Mouse (Mus musculus) liver, postnatal 0 days (tissue): ENCODE measurements around the gene Rab5b. TPM values are rescaled to one million over a fixed set of nuclear protein-coding genes. Genes with fewer than 3 reads are reported as not detected.

ENCODE experiments used
- ATAC-seq: fragments of 200-750 bp; cut with Nextera tagmentation; 2 replicates; pipeline ENCODE4 v1.8.0; 2017; ENCODE audit warnings: mild to moderate bottlenecking, moderate library complexity
- DNase-seq: peaks from one replicate; pipeline ENCODE4 v3.0.0-alpha.2; 2016
- H3K27ac ChIP-seq: fragments of 300-500 bp; sonication (generic); 2 replicates; pipeline ENCODE4 v1.5.1; 2014; ENCODE audit warnings: antibody characterized with exemption, moderate library complexity, mild to moderate bottlenecking, low read depth
- H3K27me3 ChIP-seq: fragments of 300-500 bp; sonication (generic); 2 replicates; pipeline ENCODE4 v1.6.1; 2014; ENCODE audit warnings: low read length, control low read depth, mixed read lengths; ENCODE audit not compliant: insufficient read depth
- H3K36me3 ChIP-seq: fragments of 300-500 bp; sonication (generic); replicated peaks from 2 replicates; pipeline ENCODE4 v1.6.1; 2014; ENCODE audit warnings: mild to moderate bottlenecking, control low read depth, low read length, moderate library complexity, mixed read lengths; ENCODE audit not compliant: insufficient read depth
- H3K4me1 ChIP-seq: fragments of 300-500 bp; sonication (generic); 2 replicates; pipeline ENCODE4 v1.6.1; 2014; ENCODE audit warnings: antibody characterized with exemption, mild to moderate bottlenecking, control low read depth; ENCODE audit not compliant: insufficient read depth
- H3K4me2 ChIP-seq: fragments of 300-500 bp; sonication (generic); 2 replicates; pipeline ENCODE4 v1.6.1; 2014; ENCODE audit warnings: low read depth, mild to moderate bottlenecking, low read length, moderate library complexity, mixed read lengths
- H3K4me3 ChIP-seq: fragments of 300-500 bp; sonication (generic); 2 replicates; pipeline ENCODE4 v1.5.1; 2014; ENCODE audit warnings: low read depth, low read length
- H3K9ac ChIP-seq: fragments of 300-500 bp; sonication (generic); replicated peaks from 2 replicates; pipeline ENCODE4 v1.6.1; 2014; ENCODE audit warnings: mild to moderate bottlenecking, moderate library complexity
- H3K9me3 ChIP-seq: fragments of 300-500 bp; sonication (generic); 2 replicates; pipeline ENCODE4 v1.6.1; 2016; ENCODE audit warnings: mild to moderate bottlenecking, control low read depth, low read length, mixed read lengths
- CTCF ChIP-seq: sonication (generic); IDR thresholded peaks from 2 replicates; pipeline ENCODE4 v1.5.1; 2016; ENCODE audit warnings: antibody characterized with exemption, low read depth
- EP300 ChIP-seq: IDR thresholded peaks from 2 replicates; pipeline ENCODE4 v1.6.1; 2016; ENCODE audit warnings: antibody characterized with exemption, low read depth, mild to moderate bottlenecking
- WGBS: fragments of 180-500 bp; shearing (Covaris S2); extraction: QIAGEN DNeasy Blood & Tissue Kit; methylation state at CpG from one replicate; pipeline ENCODE4 v1.1.7; 2014; ENCODE audit not compliant: insufficient replicate concordance; 5-methylcytosine and 5-hydroxymethylcytosine counted together
- polyA plus RNA-seq: library from polyadenylated mRNA; unstranded; fragments of >200 nt; fragmentation: Nextera tagmentation; extraction: Ambion mirVana; gene quantifications from 2 replicates; pipeline ENCODE4 v1.2.1, GENCODE M21; 2015

Gene Rab5b
- polyA plus RNA-seq, 1 experiment from 2014 or later = 26.2 TPM

DNA sequence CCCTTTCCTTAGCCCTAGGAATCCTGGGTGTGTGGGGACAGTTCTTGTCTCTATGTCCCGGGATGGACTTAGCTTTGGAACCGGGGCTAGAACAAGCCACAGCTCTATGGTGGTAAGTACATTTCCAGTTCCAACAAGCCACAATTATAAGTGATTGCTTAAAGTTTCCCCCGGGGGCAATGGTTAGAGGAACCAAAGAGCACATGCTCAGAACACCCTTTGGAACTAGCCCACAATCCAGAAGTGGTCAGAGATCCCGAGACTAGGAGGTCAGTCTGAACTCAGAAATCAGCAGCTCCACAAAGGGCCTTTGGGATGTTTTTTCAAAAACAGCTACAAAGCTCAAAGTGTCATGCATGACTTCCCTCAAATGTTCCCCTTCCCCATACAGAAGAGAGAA, 42.2 kb downstream of the Rab5b start:
- no peak overlapping the region for H3K4me2 ChIP-seq
- no peak overlapping the region for H3K9ac ChIP-seq
- no peaks in the 10 kb centered on the region for H3K27me3 ChIP-seq
- no peaks in the 10 kb centered on the region for H3K36me3 ChIP-seq
- DNase-seq (no peak), ATAC-seq (no peak)
- no peak overlapping the region for H3K4me3 ChIP-seq
- WGBS = 50% methylated on average over 4 of the region's 4 CpGs
- H3K9me3 ChIP-seq = no peaks in the 10 kb centered on the region
- peaks cover 18% of the 10 kb centered on the region for H3K4me1 ChIP-seq
- TF ChIP-seq CTCF (no peak), EP300 (no peak)
- no peak overlapping the region for H3K27ac ChIP-seq

DNA sequence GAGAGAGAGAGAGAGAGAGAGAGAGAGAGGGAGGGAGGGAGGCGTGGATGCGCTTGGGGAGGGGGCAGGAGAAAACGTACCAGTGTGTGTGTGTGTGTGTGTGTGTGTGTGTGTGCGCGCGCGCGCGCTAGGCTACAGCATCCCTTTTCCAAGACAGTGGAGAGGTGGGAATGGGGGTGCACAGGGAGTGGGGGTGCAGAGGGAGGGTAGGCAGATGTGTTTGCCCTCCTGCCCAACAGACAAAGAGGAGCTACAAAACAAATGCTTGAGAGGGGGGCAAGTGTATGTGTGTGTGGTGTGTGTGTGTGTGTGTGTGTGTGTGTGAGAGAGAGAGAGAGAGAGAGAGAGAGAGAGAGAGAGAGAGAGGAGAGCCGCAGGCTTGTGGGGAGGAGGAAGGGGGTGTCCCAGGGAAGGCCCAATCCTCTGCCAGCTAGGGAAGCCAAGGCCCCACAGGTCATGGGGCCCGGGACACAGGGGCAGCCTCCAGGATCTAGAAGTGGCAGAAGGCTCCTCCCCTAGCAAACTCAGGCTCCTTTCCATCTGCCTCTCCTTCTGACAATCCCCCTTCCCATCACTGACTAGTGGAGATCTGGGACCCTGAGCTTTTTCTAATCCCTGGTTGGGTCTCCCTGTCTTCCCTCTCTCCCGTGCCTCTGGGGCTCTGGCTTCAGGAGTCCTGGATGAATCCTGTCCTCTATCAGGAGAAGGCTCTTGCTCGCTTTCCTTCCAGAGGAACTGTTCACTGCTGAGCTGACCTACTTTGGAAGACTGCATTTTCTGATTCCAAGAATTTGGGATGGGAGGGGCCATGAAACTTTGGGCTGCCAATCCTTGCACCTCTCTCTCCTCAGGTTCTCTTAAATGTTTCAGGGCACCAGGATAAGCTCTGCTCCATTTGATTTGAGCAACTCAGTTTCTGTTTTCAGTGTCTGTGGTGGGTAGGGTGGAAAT, 49.6 kb downstream of the Rab5b start:
- Histone ChIP-seq H3K9ac (peak overlapping the region; percentile 34), H3K36me3 (no peaks in the 10 kb centered on the region)

DNA sequence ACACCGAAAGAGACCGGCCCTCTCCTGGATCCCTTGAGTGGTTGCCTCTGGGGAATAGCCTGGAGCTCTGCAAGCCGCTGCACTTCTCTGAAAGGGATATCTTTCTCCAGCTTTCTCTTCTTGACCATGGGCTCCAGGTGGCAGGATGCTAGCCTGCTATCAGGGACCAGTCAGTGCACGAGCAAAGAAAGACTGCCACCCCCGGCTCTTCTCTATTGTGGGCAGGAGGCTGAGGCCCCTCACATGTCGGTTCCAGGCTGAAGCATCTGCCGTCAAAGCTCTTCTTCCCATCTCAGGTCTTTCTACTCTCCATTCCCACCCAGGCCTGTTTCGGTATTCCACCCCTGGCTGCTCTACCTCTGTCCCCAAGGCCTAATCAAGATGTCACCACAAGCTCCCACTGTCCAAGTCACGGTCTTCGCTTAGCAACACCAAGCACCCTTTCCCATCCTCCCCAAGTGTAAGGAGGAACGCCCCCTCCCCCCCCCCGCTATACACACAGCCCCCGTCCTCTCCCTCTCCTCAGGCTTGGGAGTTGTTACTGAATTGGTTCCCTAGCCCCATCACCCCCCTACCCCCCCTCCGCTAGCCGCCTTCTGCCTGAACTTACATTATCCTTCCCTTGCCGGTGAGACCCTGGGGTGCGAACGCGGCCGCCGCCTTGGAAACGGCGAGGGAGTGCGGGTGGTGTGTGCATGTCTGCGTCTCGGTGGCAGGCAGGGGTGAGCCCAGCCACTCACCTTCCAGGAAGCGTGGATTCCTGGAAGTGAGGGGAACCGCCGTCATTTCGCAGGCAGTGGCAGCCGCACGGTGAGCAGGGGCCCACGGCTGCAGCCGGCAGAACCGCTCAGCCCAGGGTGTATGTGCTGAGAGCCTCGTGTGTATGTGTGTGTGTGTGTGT, 50.7 kb downstream of the Rab5b start, which contains the start of gene Ikzf4:
Gene Ikzf4 (minus strand): TSS at position 881 of the 901 bp plus-strand sequence.
- Histone ChIP-seq H3K4me2 (peak within 1 kb of the TSS; percentile 81), H3K27me3 (peaks cover 15% of the 10 kb centered on the region; the same call in 1 of the 2 replicates), H3K4me1 (peaks cover 13% of the 10 kb centered on the region), H3K9ac (peak within 1 kb of the TSS; percentile 55), H3K4me3 (peak within 1 kb of the TSS; percentile 42), H3K27ac (peak within 1 kb of the TSS; percentile 39; the same call in 1 of the 2 replicates), H3K36me3 (no peaks in the 10 kb centered on the region), H3K9me3 (no peaks in the 10 kb centered on the region)
- peak; percentile 43 for DNase-seq
- no peak for TF ChIP-seq EP300
- no peak for TF ChIP-seq CTCF
- 9% methylated on average over 36 of the region's 36 CpGs for WGBS
- ATAC-seq = peak; percentile 72

More for the DNA sequence above, 49.6 kb downstream of the Rab5b start:
- no peak for DNase-seq
- Histone ChIP-seq H3K9me3 (no peaks in the 10 kb centered on the region), H3K27ac (peak overlapping the region; percentile 39; the same call in 1 of the 2 replicates), H3K4me3 (peak overlapping the region; percentile 19; the same call in 1 of the 2 replicates), H3K27me3 (peaks cover 15% of the 10 kb centered on the region; the same call in 1 of the 2 replicates), H3K4me2 (peak overlapping the region; percentile 81), H3K4me1 (peaks cover 13% of the 10 kb centered on the region)
- TF ChIP-seq EP300 (no peak), CTCF (no peak)
- ATAC-seq = peak; percentile 48; the same call in 1 of the 2 replicates
- WGBS = 23% methylated on average over 6 of the region's 13 CpGs

DNA sequence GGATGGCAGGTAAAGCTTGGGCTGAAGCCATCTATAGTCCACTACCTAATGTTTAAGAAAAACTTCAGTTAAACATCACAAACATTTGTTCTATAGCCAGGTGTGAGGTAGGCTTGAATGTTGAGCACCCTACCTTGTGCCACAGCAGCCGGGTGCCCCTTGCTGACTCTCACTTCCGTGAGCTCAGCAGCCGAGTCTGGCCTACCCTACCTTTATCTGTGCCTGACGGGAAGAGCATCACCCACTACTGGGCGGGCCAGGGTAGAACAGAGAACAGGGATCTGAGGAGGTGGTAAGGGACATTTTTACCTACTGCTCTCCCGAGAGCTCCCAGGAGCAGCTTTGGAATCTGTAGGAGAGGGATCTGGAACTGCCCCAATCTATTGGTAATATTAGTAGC, 53.3 kb downstream of the Rab5b start:
- Histone ChIP-seq H3K4me1 (peaks cover 13% of the 10 kb centered on the region), H3K9me3 (no peaks in the 10 kb centered on the region), H3K4me2 (no peak overlapping the region), H3K27ac (no peak overlapping the region), H3K4me3 (no peak overlapping the region), H3K27me3 (peaks cover 15% of the 10 kb centered on the region; the same call in 1 of the 2 replicates), H3K9ac (no peak overlapping the region), H3K36me3 (no peaks in the 10 kb centered on the region)
- DNase-seq = no peak
- WGBS = 77% methylated on average over 6 of the region's 6 CpGs
- ATAC-seq = no peak
- TF ChIP-seq EP300 = no peak
- TF ChIP-seq CTCF = no peak

DNA sequence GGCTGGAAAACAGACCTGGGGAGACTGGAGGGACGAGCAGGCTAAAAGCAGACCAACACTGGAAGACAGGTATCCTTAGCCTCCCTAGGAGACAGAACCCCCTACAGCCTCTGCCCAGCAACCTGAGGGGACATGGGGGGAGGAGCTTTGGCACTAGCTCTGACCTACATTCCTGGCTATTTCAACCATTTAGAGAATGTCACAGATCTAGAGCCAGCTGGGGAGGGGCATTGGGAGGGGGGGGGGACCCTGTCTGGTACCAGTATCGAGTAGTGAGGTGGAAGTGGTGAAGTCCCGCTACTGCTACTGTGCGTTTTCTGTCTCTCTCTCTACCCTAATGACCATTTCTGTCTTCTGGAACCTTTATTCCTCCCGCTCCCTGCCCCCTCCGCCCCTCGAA, 54.2 kb downstream of the Rab5b start:
- Histone ChIP-seq H3K9ac (no peak overlapping the region), H3K27me3 (peaks cover 15% of the 10 kb centered on the region; the same call in 1 of the 2 replicates), H3K9me3 (no peaks in the 10 kb centered on the region), H3K4me3 (no peak overlapping the region), H3K4me2 (no peak overlapping the region), H3K36me3 (no peaks in the 10 kb centered on the region), H3K27ac (no peak overlapping the region), H3K4me1 (peaks cover 16% of the 10 kb centered on the region)
- TF ChIP-seq EP300 (no peak), CTCF (no peak)
- ATAC-seq = no peak
- 68% methylated on average over 7 of the region's 7 CpGs for WGBS
- no peak for DNase-seq
